Mouse (Mus musculus) forebrain, embryonic 10.5 days (tissue): ENCODE measurements around the gene Ubl4b. TPM values are rescaled to one million over a fixed set of nuclear protein-coding genes. Genes with fewer than 3 reads are reported as not detected.

ENCODE experiments used
- DNase-seq: peaks from one replicate; pipeline ENCODE4 v3.0.0-alpha.2; 2017; ENCODE audit warnings: low spot score; ENCODE audit errors: extremely low spot score
- H3K27ac ChIP-seq: fragments of 300-500 bp; sonication (generic); 2 replicates; pipeline ENCODE4 v1.5.1; 2016; ENCODE audit warnings: mild to moderate bottlenecking
- H3K27me3 ChIP-seq: fragments of 300-500 bp; sonication (generic); 2 replicates; pipeline ENCODE4 v1.6.1; 2016; ENCODE audit warnings: mild to moderate bottlenecking; ENCODE audit not compliant: poor library complexity, severe bottlenecking
- H3K36me3 ChIP-seq: fragments of 300-500 bp; sonication (generic); replicated peaks from 2 replicates; pipeline ENCODE4 v1.6.1; 2016; ENCODE audit warnings: mild to moderate bottlenecking, moderate library complexity
- H3K4me1 ChIP-seq: fragments of 300-500 bp; sonication (generic); 2 replicates; pipeline ENCODE4 v1.6.1; 2016
- H3K4me3 ChIP-seq: fragments of 300-500 bp; sonication (generic); 2 replicates; pipeline ENCODE4 v1.5.1; 2016; ENCODE audit warnings: mild to moderate bottlenecking, moderate library complexity
- H3K9me3 ChIP-seq: fragments of 300-500 bp; sonication (generic); 2 replicates; pipeline ENCODE4 v1.6.1; 2016; ENCODE audit warnings: mild to moderate bottlenecking, moderate library complexity
- WGBS: fragments of 180-500 bp; shearing (Covaris S2); methylation state at CpG from one replicate; pipeline ENCODE4 v1.1.7; 2016; 5-methylcytosine and 5-hydroxymethylcytosine counted together
- polyA plus RNA-seq: library from polyadenylated mRNA; unstranded; fragments of >200 nt; fragmentation: Nextera tagmentation; extraction: Ambion mirVana; gene quantifications from 2 replicates; pipeline ENCODE4 v1.2.1, GENCODE M21; 2016

Gene Ubl4b
- polyA plus RNA-seq, 1 experiment from 2014 or later, result 0.46 TPM

DNA sequence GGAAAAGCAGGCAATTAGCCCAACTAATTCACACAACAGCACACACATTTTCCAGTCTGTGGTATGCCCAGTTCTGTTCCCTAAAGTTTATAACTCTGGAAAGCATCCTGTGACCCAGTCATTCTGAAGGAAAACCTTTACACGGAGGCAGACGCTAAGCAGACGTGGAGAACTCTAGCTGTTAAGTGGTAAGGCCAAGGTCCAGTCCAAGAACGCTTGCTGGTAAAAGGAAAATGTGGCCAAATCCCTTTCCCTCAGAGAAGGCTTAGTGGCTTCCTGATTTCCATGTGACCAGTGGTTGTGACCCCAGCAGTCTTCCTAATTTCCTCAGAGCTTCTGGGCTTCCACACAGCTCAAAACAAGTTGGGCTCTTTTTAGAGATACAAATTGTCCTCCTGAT is 48.3 kb downstream of the Ubl4b start:
- no peak for DNase-seq
- Histone ChIP-seq H3K4me3 (no peak overlapping the region), H3K27ac (peak overlapping the region; percentile 84), H3K27me3 (no peaks in the 10 kb centered on the region), H3K36me3 (no peaks in the 10 kb centered on the region), H3K9me3 (no peaks in the 10 kb centered on the region), H3K4me1 (peaks cover 55% of the 10 kb centered on the region)
- 64% methylated on average over 4 of the region's 4 CpGs for WGBS

DNA sequence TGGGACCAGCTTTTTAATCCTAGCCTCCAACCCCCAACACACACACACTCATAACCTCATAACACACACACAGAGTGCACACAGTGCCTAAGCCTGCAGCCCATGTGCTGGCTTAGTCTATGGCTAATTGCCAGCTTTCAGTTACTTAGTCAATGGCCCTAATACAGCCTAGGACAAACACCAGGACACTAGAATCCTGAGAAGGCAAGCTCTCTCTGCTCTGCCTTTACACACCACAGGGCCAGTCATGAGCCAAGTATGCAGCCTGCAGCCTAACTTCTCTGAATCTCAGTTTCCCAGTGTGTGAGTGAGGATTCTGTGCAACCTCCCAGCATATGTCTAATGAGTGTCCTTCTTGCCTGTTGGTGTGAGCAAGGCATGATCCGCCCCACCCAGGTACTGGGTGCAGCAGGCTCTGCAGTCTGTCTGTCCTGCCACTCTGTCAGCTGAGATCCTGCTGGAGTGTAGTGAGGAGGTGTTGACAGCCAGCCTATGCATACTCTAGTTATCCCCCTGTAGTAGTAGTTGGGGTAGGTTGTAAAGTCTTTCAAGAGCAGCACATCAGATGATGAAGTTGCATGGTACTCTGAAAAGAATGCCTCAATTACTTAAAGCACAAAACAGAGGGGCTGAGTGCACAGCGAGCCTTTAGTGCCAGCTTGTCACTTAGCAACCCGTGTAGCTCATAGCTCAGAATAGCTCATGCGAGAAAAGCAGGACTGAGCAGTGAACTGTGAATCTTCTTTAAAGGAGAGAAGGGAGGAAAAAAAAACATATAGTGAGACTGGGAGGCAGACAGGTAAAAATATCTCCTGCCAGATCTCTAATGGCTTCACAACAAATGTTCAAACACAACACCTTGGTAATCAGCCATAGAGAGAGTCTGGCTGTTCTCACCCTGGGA is 49.2 kb downstream of the Ubl4b start:
- DNase-seq, result peak; percentile 26
- H3K9me3 ChIP-seq, result peaks cover 2% of the 10 kb centered on the region
- 39% methylated on average over 4 of the region's 4 CpGs for WGBS
- no peaks in the 10 kb centered on the region for H3K27me3 ChIP-seq
- peaks cover 56% of the 10 kb centered on the region for H3K4me1 ChIP-seq
- H3K36me3 ChIP-seq, result peaks cover under 1% of the 10 kb centered on the region
- H3K4me3 ChIP-seq, result peak overlapping the region; percentile 21; the same call in 1 of the 2 replicates
- H3K27ac ChIP-seq, result peak overlapping the region; percentile 84

DNA sequence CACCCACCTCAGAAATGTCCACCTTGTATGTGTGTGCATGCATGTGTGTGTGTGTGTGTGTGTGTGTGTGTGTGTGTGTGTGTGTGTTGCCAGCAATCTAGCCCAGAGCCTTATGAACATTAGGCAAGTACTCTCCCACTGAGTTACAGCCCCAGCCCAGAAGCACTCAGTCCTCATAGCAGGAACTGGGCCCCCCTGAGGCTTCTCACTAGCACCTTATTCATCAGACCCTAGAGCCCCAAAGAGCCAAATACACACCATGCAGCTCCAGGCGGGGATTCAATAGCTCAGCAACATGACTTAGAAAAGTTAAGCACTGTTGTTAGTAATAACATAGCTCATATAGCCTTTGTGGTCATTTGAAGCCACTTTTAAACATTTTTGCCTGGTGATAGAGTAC is 50.3 kb downstream of the Ubl4b start:
- Histone ChIP-seq H3K27ac (peak overlapping the region; percentile 84; the same call in 1 of the 2 replicates), H3K27me3 (no peaks in the 10 kb centered on the region), H3K4me1 (peaks cover 45% of the 10 kb centered on the region), H3K4me3 (no peak overlapping the region), H3K9me3 (peaks cover 12% of the 10 kb centered on the region), H3K36me3 (peaks cover 12% of the 10 kb centered on the region)
- WGBS, result 71% methylated on average over 1 of the region's 1 CpGs
- DNase-seq, result no peak

DNA sequence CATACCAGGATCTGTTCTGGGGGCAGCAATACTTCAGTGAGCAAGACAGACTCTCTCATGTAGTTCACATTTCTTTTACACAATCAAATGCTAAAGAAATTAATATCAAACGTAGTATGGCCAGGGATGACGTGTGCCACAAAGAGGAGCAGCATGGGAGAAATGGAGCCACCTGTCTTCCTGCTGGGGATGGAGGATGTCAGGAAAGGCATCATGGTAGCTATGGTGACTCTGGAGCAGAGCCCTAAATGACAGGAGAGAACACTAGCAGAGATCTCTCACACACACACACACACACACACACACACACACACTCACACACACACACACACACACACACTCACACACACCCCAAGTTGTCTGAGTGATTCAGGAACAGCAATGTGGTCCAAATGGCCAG is 51.2 kb downstream of the Ubl4b start:
- H3K27ac ChIP-seq, result no peak overlapping the region
- H3K4me3 ChIP-seq, result no peak overlapping the region
- H3K9me3 ChIP-seq, result peaks cover 12% of the 10 kb centered on the region
- H3K36me3 ChIP-seq, result peaks cover 19% of the 10 kb centered on the region
- H3K27me3 ChIP-seq, result no peaks in the 10 kb centered on the region
- peaks cover 42% of the 10 kb centered on the region for H3K4me1 ChIP-seq
- DNase-seq, result no peak
- WGBS, result 88% methylated on average over 2 of the region's 2 CpGs

Other genes with a start within 250 kb of the Ubl4b start
- gene Rbm15, start 221.4 kb downstream of the Ubl4b start, polyA plus RNA-seq, result 18.2 and 19.9 TPM in 2 replicates
- not detected in 2 replicates for gene Kcnc4, start 95.5 kb downstream of the Ubl4b start, polyA plus RNA-seq
- 2.4 and 3.7 TPM in 2 replicates for gene Slc6a17, start 37.1 kb downstream of the Ubl4b start, polyA plus RNA-seq
- gene Alx3, start 40.0 kb upstream of the Ubl4b start, polyA plus RNA-seq, result 41.0 and 41.6 TPM in 2 replicates
- gene Gm10961, start 76.2 kb upstream of the Ubl4b start, polyA plus RNA-seq, result not detected in 2 replicates
- gene Strip1, start 76.6 kb upstream of the Ubl4b start, polyA plus RNA-seq, result 69.0 and 70.5 TPM in 2 replicates
- 92.3 and 92.4 TPM in 2 replicates for gene Ahcyl1, start 141.5 kb upstream of the Ubl4b start, polyA plus RNA-seq
- gene Csf1, start 205.4 kb upstream of the Ubl4b start, polyA plus RNA-seq, result 4.6 and 4.8 TPM in 2 replicates